Mouse (Mus musculus) embryonic facial prominence, embryonic 12.5 days (tissue): ENCODE results near the gene Olfr898. TPM values are rescaled to one million over a fixed set of nuclear protein-coding genes. Genes with fewer than 3 reads are reported as not detected.

ENCODE experiments used
- ATAC-seq: fragments of 200-750 bp; cut with Nextera tagmentation; 2 replicates; pipeline ENCODE4 v1.8.0; 2017; ENCODE audit not compliant: insufficient number of reproducible peaks, insufficient read depth, low FRiP score, low TSS enrichment
- H3K27ac ChIP-seq: fragments of 300-500 bp; sonication (generic); 2 replicates; pipeline ENCODE4 v1.5.1; 2016; ENCODE audit warnings: mild to moderate bottlenecking
- H3K27me3 ChIP-seq: fragments of 300-500 bp; sonication (generic); 2 replicates; pipeline ENCODE4 v1.6.1; 2016; ENCODE audit warnings: mild to moderate bottlenecking, moderate library complexity
- H3K36me3 ChIP-seq: fragments of 300-500 bp; sonication (generic); 2 replicates; pipeline ENCODE4 v1.6.1; 2016; ENCODE audit warnings: mild to moderate bottlenecking
- H3K4me1 ChIP-seq: fragments of 300-500 bp; sonication (generic); 2 replicates; pipeline ENCODE4 v1.6.1; 2016
- H3K4me2 ChIP-seq: fragments of 300-500 bp; sonication (generic); replicated peaks from 2 replicates; pipeline ENCODE4 v1.6.1; 2016; ENCODE audit warnings: mild to moderate bottlenecking, moderate library complexity
- H3K4me3 ChIP-seq: fragments of 300-500 bp; sonication (generic); 2 replicates; pipeline ENCODE4 v1.5.1; 2016; ENCODE audit warnings: mild to moderate bottlenecking
- H3K9ac ChIP-seq: fragments of 300-500 bp; sonication (generic); 2 replicates; pipeline ENCODE4 v1.6.1; 2016; ENCODE audit warnings: mild to moderate bottlenecking, moderate library complexity
- H3K9me3 ChIP-seq: fragments of 300-500 bp; sonication (generic); 2 replicates; pipeline ENCODE4 v1.6.1; 2016; ENCODE audit warnings: mild to moderate bottlenecking, moderate library complexity
- WGBS: fragments of 180-500 bp; shearing (Covaris S2); methylation state at CpG from one replicate; pipeline ENCODE4 v1.1.7; 2016; 5-methylcytosine and 5-hydroxymethylcytosine counted together
- polyA plus RNA-seq: library from polyadenylated mRNA; unstranded; fragments of >200 nt; fragmentation: Nextera tagmentation; extraction: Ambion mirVana; gene quantifications from 2 replicates; pipeline ENCODE4 v1.2.1, GENCODE M21; 2016

Gene Olfr898
- not detected in 2 replicates for polyA plus RNA-seq

- no peaks in the 10 kb centered on the region for H3K36me3 ChIP-seq
- no peak for ATAC-seq
- H3K9ac ChIP-seq = no peak within 1 kb of the TSS
- no peaks in the 10 kb centered on the region for H3K4me1 ChIP-seq
- no peak within 1 kb of the TSS for H3K4me2 ChIP-seq
- no peak within 1 kb of the TSS for H3K4me3 ChIP-seq
- WGBS = 95% methylated on average over 4 of the region's 4 CpGs
- H3K27me3 ChIP-seq = no peaks in the 10 kb centered on the region
- H3K9me3 ChIP-seq = no peaks in the 10 kb centered on the region
- no peak within 1 kb of the TSS for H3K27ac ChIP-seq
Measured at GRCm38 (mm10) chr9:38348111-38348510, at the start of gene Olfr898. Gene Olfr898 (plus strand): TSS chr9:38348411.

GRCm38 (mm10) chr9:38328760-38329159 lies 19.5 kb upstream of the Olfr898 start, which contains the start of gene Olfr25:
Gene Olfr25 (plus strand): TSS chr9:38329060.
- no peak within 1 kb of the TSS for H3K4me2 ChIP-seq

DNA sequence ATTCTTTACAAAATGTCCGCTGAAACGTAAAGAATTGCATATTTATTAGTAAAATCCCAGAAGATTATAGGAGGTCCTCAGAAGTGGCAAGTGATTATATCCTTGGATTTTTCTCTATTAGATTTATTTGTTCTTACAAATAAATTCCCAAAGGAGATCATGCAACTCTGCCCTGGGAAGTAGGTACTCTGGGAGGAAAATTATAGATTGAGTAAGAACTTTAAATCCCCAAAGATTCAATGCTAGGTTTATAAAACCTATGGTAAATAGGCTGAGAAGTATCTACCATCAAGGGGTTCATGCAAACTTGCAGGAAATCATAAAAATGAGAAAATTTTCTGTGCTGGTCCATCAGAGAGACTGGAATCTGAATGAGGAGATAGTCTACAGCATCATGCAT lies 18.4 kb downstream of the Olfr898 start, which contains the start of gene Olfr250:
Gene Olfr250, plus strand, starts transcription at position 301 of the 400 bp plus-strand sequence.
- Histone ChIP-seq H3K36me3 (no peaks in the 10 kb centered on the region), H3K4me3 (no peak within 1 kb of the TSS), H3K4me1 (no peaks in the 10 kb centered on the region), H3K9ac (no peak within 1 kb of the TSS), H3K9me3 (no peaks in the 10 kb centered on the region), H3K4me2 (no peak within 1 kb of the TSS), H3K27ac (no peak within 1 kb of the TSS), H3K27me3 (no peaks in the 10 kb centered on the region)
- no peak for ATAC-seq
- 94% methylated on average over 2 of the region's 2 CpGs for WGBS

More at GRCm38 (mm10) chr9:38328760-38329159, 19.5 kb upstream of the Olfr898 start, which contains the start of gene Olfr25:
- ATAC-seq = no peak
- Histone ChIP-seq H3K27ac (no peak within 1 kb of the TSS), H3K4me3 (no peak within 1 kb of the TSS), H3K4me1 (no peaks in the 10 kb centered on the region), H3K9ac (no peak within 1 kb of the TSS), H3K9me3 (no peaks in the 10 kb centered on the region), H3K27me3 (no peaks in the 10 kb centered on the region), H3K36me3 (no peaks in the 10 kb centered on the region)
- 83% methylated on average over 3 of the region's 3 CpGs for WGBS

GRCm38 (mm10) chr9:38376786-38377185 lies 28.6 kb downstream of the Olfr898 start, which contains the start of gene Olfr251:
Gene Olfr251 (plus strand): TSS chr9:38377086.
- 62% methylated on average over 2 of the region's 2 CpGs for WGBS
- ATAC-seq = no peak
- Histone ChIP-seq H3K36me3 (no peaks in the 10 kb centered on the region), H3K9me3 (no peaks in the 10 kb centered on the region), H3K4me3 (no peak within 1 kb of the TSS), H3K9ac (no peak within 1 kb of the TSS), H3K27ac (no peak within 1 kb of the TSS), H3K27me3 (no peaks in the 10 kb centered on the region), H3K4me2 (no peak within 1 kb of the TSS), H3K4me1 (no peaks in the 10 kb centered on the region)

- Histone ChIP-seq H3K9me3 (no peaks in the 10 kb centered on the region), H3K27ac (no peak within 1 kb of the TSS), H3K27me3 (no peaks in the 10 kb centered on the region), H3K4me2 (no peak within 1 kb of the TSS), H3K9ac (no peak within 1 kb of the TSS), H3K36me3 (no peaks in the 10 kb centered on the region), H3K4me1 (no peaks in the 10 kb centered on the region), H3K4me3 (no peak within 1 kb of the TSS)
- 81% methylated on average over 1 of the region's 1 CpGs for WGBS
- no peak for ATAC-seq
Measured at GRCm38 (mm10) chr9:38401398-38401797, 53.2 kb downstream of the Olfr898 start, which contains the start of gene Olfr147. Gene Olfr147 (plus strand): TSS chr9:38401698.

Other genes with a start within 250 kb of the Olfr898 start
- gene Olfr888, start 240.3 kb upstream of the Olfr898 start, polyA plus RNA-seq = not detected in 2 replicates
- 0.10 TPM in 2 replicates for gene Olfr889, start 233.2 kb upstream of the Olfr898 start, polyA plus RNA-seq
- not detected in 2 replicates for gene Olfr890, start 205.9 kb upstream of the Olfr898 start, polyA plus RNA-seq
- gene Olfr891, start 167.6 kb upstream of the Olfr898 start, polyA plus RNA-seq = not detected in 2 replicates
- gene Olfr893, start 140.0 kb upstream of the Olfr898 start, polyA plus RNA-seq = not detected in 2 replicates
- not detected in 2 replicates for gene Olfr894, start 130.4 kb upstream of the Olfr898 start, polyA plus RNA-seq
- gene Olfr143, start 95.6 kb upstream of the Olfr898 start, polyA plus RNA-seq = not detected in 2 replicates
- not detected in 2 replicates for gene Olfr895, start 80.6 kb upstream of the Olfr898 start, polyA plus RNA-seq
- gene Olfr896-ps1, start 57.3 kb upstream of the Olfr898 start, polyA plus RNA-seq = not detected in 2 replicates
- gene Olfr25, start 19.4 kb upstream of the Olfr898 start, polyA plus RNA-seq = not detected in 2 replicates
- gene Olfr250, start 18.5 kb downstream of the Olfr898 start, polyA plus RNA-seq = not detected in 2 replicates
- gene Olfr251, start 28.7 kb downstream of the Olfr898 start, polyA plus RNA-seq = not detected in 2 replicates
- not detected in 2 replicates for gene Olfr147, start 53.3 kb downstream of the Olfr898 start, polyA plus RNA-seq
- not detected in 2 replicates for gene Olfr901, start 81.0 kb downstream of the Olfr898 start, polyA plus RNA-seq
- not detected in 2 replicates for gene Olfr902, start 99.2 kb downstream of the Olfr898 start, polyA plus RNA-seq
- gene Olfr904, start 114.7 kb downstream of the Olfr898 start, polyA plus RNA-seq = not detected in 2 replicates
- not detected in 2 replicates for gene Olfr905, start 122.7 kb downstream of the Olfr898 start, polyA plus RNA-seq
- gene Olfr906, start 138.7 kb downstream of the Olfr898 start, polyA plus RNA-seq = not detected in 2 replicates
- gene Olfr907, start 147.4 kb downstream of the Olfr898 start, polyA plus RNA-seq = not detected in 2 replicates
- not detected in 2 replicates for gene Olfr911-ps1, start 173.2 kb downstream of the Olfr898 start, polyA plus RNA-seq
- gene Olfr910, start 189.4 kb downstream of the Olfr898 start, polyA plus RNA-seq = not detected in 2 replicates
- not detected in 2 replicates for gene Olfr912, start 231.8 kb downstream of the Olfr898 start, polyA plus RNA-seq
- gene Olfr913, start 244.3 kb downstream of the Olfr898 start, polyA plus RNA-seq = not detected in 2 replicates